Mouse (Mus musculus) heart, embryonic 10.5 days (tissue): ENCODE measurements around the gene Tmem267. TPM values are rescaled to one million over a fixed set of nuclear protein-coding genes. Genes with fewer than 3 reads are reported as not detected.

Experiments
- DNase-seq: peaks from one replicate; pipeline ENCODE4 v3.0.0-alpha.2; 2017; ENCODE audit warnings: low spot score
- H3K27ac ChIP-seq: fragments of 300-500 bp; sonication (generic); 2 replicates; pipeline ENCODE4 v1.5.1; 2016; ENCODE audit warnings: mild to moderate bottlenecking
- H3K27me3 ChIP-seq: fragments of 300-500 bp; sonication (generic); 2 replicates; pipeline ENCODE4 v1.6.1; 2016; ENCODE audit warnings: mild to moderate bottlenecking; ENCODE audit not compliant: poor library complexity, insufficient read depth, severe bottlenecking
- H3K36me3 ChIP-seq: fragments of 300-500 bp; sonication (generic); 2 replicates; pipeline ENCODE4 v1.6.1; 2016; ENCODE audit warnings: mild to moderate bottlenecking, moderate library complexity
- H3K4me1 ChIP-seq: fragments of 300-500 bp; sonication (generic); 2 replicates; pipeline ENCODE4 v1.6.1; 2016; ENCODE audit warnings: mild to moderate bottlenecking
- H3K4me3 ChIP-seq: fragments of 300-500 bp; sonication (generic); 2 replicates; pipeline ENCODE4 v1.5.1; 2016; ENCODE audit warnings: mild to moderate bottlenecking, moderate library complexity
- H3K9me3 ChIP-seq: fragments of 300-500 bp; sonication (generic); 2 replicates; pipeline ENCODE4 v1.6.1; 2016; ENCODE audit warnings: mild to moderate bottlenecking, moderate library complexity
- WGBS: fragments of 180-500 bp; shearing (Covaris S2); methylation state at CpG from one replicate; pipeline ENCODE4 v1.1.7; 2016; 5-methylcytosine and 5-hydroxymethylcytosine counted together
- polyA plus RNA-seq: library from polyadenylated mRNA; unstranded; fragments of >200 nt; fragmentation: Nextera tagmentation; extraction: Ambion mirVana; gene quantifications from 2 replicates; pipeline ENCODE4 v1.2.1, GENCODE M21; 2016

Tmem267 gene
- polyA plus RNA-seq, 1 experiment from 2014 or later, result 1.3 TPM

GRCm38 (mm10) chr13:119632156-119632548, 144.3 kb downstream of the Tmem267 start:
- peak overlapping the region; percentile 85; the same call in 1 of the 2 replicates for H3K27ac ChIP-seq
- peak overlapping the region; percentile 69 for H3K4me3 ChIP-seq
- H3K9me3 ChIP-seq, result no peaks in the 10 kb centered on the region
- WGBS, result 85% methylated on average over 4 of the region's 4 CpGs
- no peaks in the 10 kb centered on the region for H3K36me3 ChIP-seq
- no peak for DNase-seq
- H3K27me3 ChIP-seq, result no peaks in the 10 kb centered on the region
- no peaks in the 10 kb centered on the region for H3K4me1 ChIP-seq

GRCm38 (mm10) chr13:119635496-119635895, 147.7 kb downstream of the Tmem267 start:
- Histone ChIP-seq H3K9me3 (no peaks in the 10 kb centered on the region), H3K27ac (no peak overlapping the region), H3K4me1 (no peaks in the 10 kb centered on the region), H3K4me3 (no peak overlapping the region), H3K27me3 (no peaks in the 10 kb centered on the region), H3K36me3 (no peaks in the 10 kb centered on the region)
- 51% methylated on average over 2 of the region's 2 CpGs for WGBS
- DNase-seq, result no peak

GRCm38 (mm10) chr13:119637837-119638236, 150.0 kb downstream of the Tmem267 start:
- WGBS, result 74% methylated on average over 4 of the region's 4 CpGs
- Histone ChIP-seq H3K4me1 (no peaks in the 10 kb centered on the region), H3K27me3 (no peaks in the 10 kb centered on the region), H3K4me3 (no peak overlapping the region), H3K36me3 (no peaks in the 10 kb centered on the region), H3K9me3 (no peaks in the 10 kb centered on the region), H3K27ac (no peak overlapping the region)
- DNase-seq, result no peak

GRCm38 (mm10) chr13:119638449-119638848, 150.6 kb downstream of the Tmem267 start:
- Histone ChIP-seq H3K27ac (no peak overlapping the region), H3K4me3 (no peak overlapping the region), H3K4me1 (no peaks in the 10 kb centered on the region), H3K36me3 (no peaks in the 10 kb centered on the region), H3K27me3 (no peaks in the 10 kb centered on the region), H3K9me3 (no peaks in the 10 kb centered on the region)
- WGBS, result 78% methylated on average over 5 of the region's 5 CpGs
- no peak for DNase-seq

- Histone ChIP-seq H3K4me3 (no peak overlapping the region), H3K36me3 (no peaks in the 10 kb centered on the region), H3K27ac (no peak overlapping the region), H3K4me1 (no peaks in the 10 kb centered on the region), H3K9me3 (no peaks in the 10 kb centered on the region), H3K27me3 (no peaks in the 10 kb centered on the region)
- no peak for DNase-seq
- WGBS, result 82% methylated on average over 5 of the region's 5 CpGs
Observed at GRCm38 (mm10) chr13:119639302-119639701, 151.5 kb downstream of the Tmem267 start.

- WGBS, result 39% methylated on average over 4 of the region's 4 CpGs
- Histone ChIP-seq H3K4me3 (no peak overlapping the region), H3K27ac (no peak overlapping the region), H3K36me3 (no peaks in the 10 kb centered on the region), H3K9me3 (no peaks in the 10 kb centered on the region), H3K27me3 (no peaks in the 10 kb centered on the region), H3K4me1 (no peaks in the 10 kb centered on the region)
- DNase-seq, result no peak
Observed at GRCm38 (mm10) chr13:119640504-119640903, 152.7 kb downstream of the Tmem267 start.

- H3K9me3 ChIP-seq, result no peaks in the 10 kb centered on the region
- H3K36me3 ChIP-seq, result no peaks in the 10 kb centered on the region
- H3K4me3 ChIP-seq, result no peak overlapping the region
- no peak overlapping the region for H3K27ac ChIP-seq
- H3K27me3 ChIP-seq, result no peaks in the 10 kb centered on the region
- no peak for DNase-seq
- 70% methylated on average over 7 of the region's 7 CpGs for WGBS
- no peaks in the 10 kb centered on the region for H3K4me1 ChIP-seq
Observed at GRCm38 (mm10) chr13:119641145-119641544, 153.3 kb downstream of the Tmem267 start.

GRCm38 (mm10) chr13:119644769-119645168, 156.9 kb downstream of the Tmem267 start:
- no peaks in the 10 kb centered on the region for H3K4me1 ChIP-seq
- DNase-seq, result no peak
- H3K9me3 ChIP-seq, result no peaks in the 10 kb centered on the region
- no peaks in the 10 kb centered on the region for H3K36me3 ChIP-seq
- no peak overlapping the region for H3K4me3 ChIP-seq
- H3K27ac ChIP-seq, result no peak overlapping the region
- no peaks in the 10 kb centered on the region for H3K27me3 ChIP-seq
- WGBS, result 63% methylated on average over 5 of the region's 5 CpGs

- no peaks in the 10 kb centered on the region for H3K9me3 ChIP-seq
- H3K27me3 ChIP-seq, result no peaks in the 10 kb centered on the region
- H3K36me3 ChIP-seq, result no peaks in the 10 kb centered on the region
- no peak for DNase-seq
- no peak overlapping the region for H3K27ac ChIP-seq
- 84% methylated on average over 1 of the region's 1 CpGs for WGBS
- no peaks in the 10 kb centered on the region for H3K4me1 ChIP-seq
- H3K4me3 ChIP-seq, result no peak overlapping the region
Observed at GRCm38 (mm10) chr13:119646511-119646910, 158.7 kb downstream of the Tmem267 start.

GRCm38 (mm10) chr13:119648891-119649698, 161.3 kb downstream of the Tmem267 start:
- Histone ChIP-seq H3K4me3 (no peak overlapping the region), H3K9me3 (no peaks in the 10 kb centered on the region), H3K27me3 (no peaks in the 10 kb centered on the region), H3K4me1 (no peaks in the 10 kb centered on the region), H3K36me3 (no peaks in the 10 kb centered on the region), H3K27ac (no peak overlapping the region)
- no peak for DNase-seq
- 63% methylated on average over 15 of the region's 15 CpGs for WGBS

GRCm38 (mm10) chr13:119649699-119650046, 161.8 kb downstream of the Tmem267 start:
- no peaks in the 10 kb centered on the region for H3K4me1 ChIP-seq
- no peaks in the 10 kb centered on the region for H3K9me3 ChIP-seq
- H3K27me3 ChIP-seq, result no peaks in the 10 kb centered on the region
- no peak overlapping the region for H3K4me3 ChIP-seq
- no peak for DNase-seq
- WGBS, result 80% methylated on average over 1 of the region's 1 CpGs
- no peak overlapping the region for H3K27ac ChIP-seq
- no peaks in the 10 kb centered on the region for H3K36me3 ChIP-seq

- 88% methylated on average over 2 of the region's 2 CpGs for WGBS
- no peaks in the 10 kb centered on the region for H3K9me3 ChIP-seq
- H3K36me3 ChIP-seq, result no peaks in the 10 kb centered on the region
Observed at GRCm38 (mm10) chr13:119654734-119655133, 166.9 kb downstream of the Tmem267 start.

GRCm38 (mm10) chr13:119656246-119656645, 168.4 kb downstream of the Tmem267 start:
- H3K9me3 ChIP-seq, result no peaks in the 10 kb centered on the region
- H3K36me3 ChIP-seq, result no peaks in the 10 kb centered on the region
- 61% methylated on average over 2 of the region's 2 CpGs for WGBS
- no peak overlapping the region for H3K4me3 ChIP-seq
- DNase-seq, result no peak
- no peak overlapping the region for H3K27ac ChIP-seq
- H3K27me3 ChIP-seq, result no peaks in the 10 kb centered on the region
- no peaks in the 10 kb centered on the region for H3K4me1 ChIP-seq

More at GRCm38 (mm10) chr13:119654734-119655133, 166.9 kb downstream of the Tmem267 start:
- Histone ChIP-seq H3K27me3 (no peaks in the 10 kb centered on the region), H3K4me1 (no peaks in the 10 kb centered on the region), H3K4me3 (no peak overlapping the region), H3K27ac (no peak overlapping the region)
- DNase-seq, result no peak
